Mouse (Mus musculus) ES-E14 (cell line): ENCODE results near the gene Krtap3-3.

Experiments used
- CHD2 ChIP-seq: IDR thresholded peaks from 2 replicates; pipeline ENCODE4 v1.6.1; 2014; ENCODE audit warnings: mild to moderate bottlenecking, low read depth, low read length, inconsistent platforms
- MAFK ChIP-seq: IDR thresholded peaks from 2 replicates; pipeline ENCODE4 v1.6.1; 2014; ENCODE audit warnings: mild to moderate bottlenecking, low read depth, low read length, inconsistent platforms; ENCODE audit not compliant: insufficient read depth

DNA sequence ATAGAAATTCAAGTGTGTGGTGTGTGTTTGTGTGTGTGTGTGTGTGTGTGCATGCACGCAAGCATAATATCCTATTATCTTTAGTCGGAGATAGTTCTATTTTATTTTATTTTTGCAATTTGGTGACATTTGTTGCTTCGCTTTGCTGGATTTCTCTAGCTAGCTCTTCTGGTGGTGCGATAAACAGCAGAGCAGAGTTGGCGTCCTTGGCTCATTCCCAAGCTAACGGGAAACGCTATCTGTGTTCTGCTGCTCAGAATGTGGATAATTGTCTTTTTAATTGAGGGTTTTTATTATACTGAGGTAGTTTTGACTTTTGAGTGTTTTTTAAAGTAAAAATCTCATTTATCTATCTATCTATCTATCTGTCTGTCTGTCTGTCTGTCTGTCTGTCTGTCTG lies 34.4 kb upstream of the Krtap3-3 start:
- TF ChIP-seq MAFK (no peak), CHD2 (no peak)
